ENCODE assay signal across 23 mouse cellular contexts in genomic region chr1:181459431-181460105, GRCm38 (mm10). TPM values are rescaled to one million over a fixed set of nuclear protein-coding genes. Genes with fewer than 3 reads are reported as not detected.
A peak's percentile ranks its signal among the peaks of the same experiment; 100 is the strongest.
DNase-seq lines count a peak whose midpoint lies in the region; ATAC-seq lines count a peak whose summit lies in the region.
"Had no signal": no experiment of that assay in that cellular context is flagged by ENCODE, and none has a peak within 500 bp of the region (broad histone marks: within the 10 kb centered on the region; RNA-seq: fewer than 3 reads in every experiment).

No protein-coding gene starts in this region.

- 0 out of 2 replicates have a peak, but pooled peaks have one; percentile 15 for ATAC-seq in frontal cortex, adult (ENCODE audit: low TSS enrichment)
- no peak for ATAC-seq in megakaryocyte, adult 5-6 weeks (ENCODE audit: poor library complexity, severe bottlenecking)
- ATAC-seq: forebrain, embryonic 15.5 days; intestine, embryonic 15.5 days; midbrain, embryonic 15.5 days had no signal

- DNase-seq in cerebellum, adult 18-20 months: peak; percentile 17 to 26
- no peak for DNase-seq in cerebellum, adult 11-12 months
- no peak for DNase-seq in frontal cortex, postnatal 14 days (ENCODE audit: low spot score in 2 of 2)
- peak; percentile 50 for DNase-seq in layer of hippocampus, adult 9-11 months
- no peak for DNase-seq in layer of hippocampus, postnatal 25 days (ENCODE audit: extremely low spot score in 1 of 2, low spot score in 1 of 2)
- DNase-seq: adrenal gland, postnatal 10 days; heart, adult 2 months; heart, postnatal 4 days; kidney, adult 2 months; kidney, postnatal 36 days; lung, embryonic 14.5 days; lung, postnatal 14 days; spleen, adult 18-20 months; thymus, postnatal 14 days had no signal

RNA-seq across cellular contexts. Expression of gene Ccdc121, which starts 51.7 kb away (rescaled TPM):
- total RNA-seq in layer of hippocampus, postnatal 25 days (2021): under 1 TPM; 0.34 to 0.52 TPM
- total RNA-seq in megakaryocyte, adult 5-6 weeks (2015): not detected in 2 replicates
- total RNA-seq in megakaryocyte, adult 5-6 weeks (2017): not detected in 2 replicates
- total RNA-seq: adrenal gland, postnatal 10 days; gastrocnemius, adult 8-10 months; gastrocnemius, postnatal 4 days; heart, adult 2 months; heart, postnatal 4 days; liver, adult 2 months; neutrophil, adult 5-6 weeks had no signal

Comparison
In these comparisons a context has a peak if more than half of its experiments do, and no peak if none do; other contexts are left out.
1. DNase-seq: peak in cerebellum, adult 18-20 months (2 of 2) and layer of hippocampus, adult 9-11 months (single experiment); none in cerebellum, adult 11-12 months (single experiment), frontal cortex, postnatal 14 days (0 of 2) and layer of hippocampus, postnatal 25 days (0 of 2).